Mouse (Mus musculus) CD4-positive, CD25-positive, alpha-beta regulatory T cell, adult 2 months (primary cell): ENCODE results near the gene Wars2.

ENCODE experiments used
- DNase-seq: peaks from one replicate; pipeline ENCODE4 v3.0.0-alpha.2; 2012; ENCODE audit warnings: low read depth, low spot score

Gene Wars2

DNA sequence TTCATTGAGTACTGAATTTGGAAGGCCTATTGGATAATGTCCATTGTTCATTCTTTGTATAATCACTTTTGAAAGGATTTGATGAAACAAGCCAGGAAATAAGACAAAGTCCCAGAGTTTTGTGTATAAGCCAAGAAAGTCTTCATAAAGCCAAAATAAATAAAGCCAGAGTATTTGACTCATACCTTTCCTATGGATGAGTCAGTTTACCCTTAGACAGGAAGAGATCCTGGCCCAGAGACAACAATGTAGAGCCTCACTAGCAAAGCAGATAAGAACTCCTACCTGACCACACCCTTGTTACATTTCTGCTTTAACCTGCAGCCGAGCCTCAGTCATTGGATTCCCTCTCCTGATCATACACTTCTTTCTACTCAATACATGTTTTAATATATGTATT, 47.2 kb downstream of the Wars2 start:
- no peak for DNase-seq

DNA sequence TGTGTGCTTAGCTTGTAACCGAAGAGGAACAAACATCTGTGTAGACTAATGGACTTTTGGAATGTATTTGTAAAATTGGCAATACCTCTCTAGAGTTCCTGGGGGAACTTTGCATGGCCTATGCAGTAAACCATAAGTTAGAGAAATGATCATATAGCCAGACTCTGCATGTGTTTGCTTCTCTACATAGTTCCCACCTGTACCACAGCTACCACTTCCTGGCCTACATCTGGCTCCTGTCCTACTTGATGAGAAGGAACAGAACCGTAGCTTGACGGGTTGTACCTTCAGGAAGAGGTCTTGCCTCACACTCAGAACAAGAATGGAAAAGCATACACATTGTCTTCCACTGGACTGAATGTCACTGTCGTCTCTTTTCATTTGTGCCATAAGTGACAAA, 52.7 kb downstream of the Wars2 start:
- DNase-seq = no peak

DNA sequence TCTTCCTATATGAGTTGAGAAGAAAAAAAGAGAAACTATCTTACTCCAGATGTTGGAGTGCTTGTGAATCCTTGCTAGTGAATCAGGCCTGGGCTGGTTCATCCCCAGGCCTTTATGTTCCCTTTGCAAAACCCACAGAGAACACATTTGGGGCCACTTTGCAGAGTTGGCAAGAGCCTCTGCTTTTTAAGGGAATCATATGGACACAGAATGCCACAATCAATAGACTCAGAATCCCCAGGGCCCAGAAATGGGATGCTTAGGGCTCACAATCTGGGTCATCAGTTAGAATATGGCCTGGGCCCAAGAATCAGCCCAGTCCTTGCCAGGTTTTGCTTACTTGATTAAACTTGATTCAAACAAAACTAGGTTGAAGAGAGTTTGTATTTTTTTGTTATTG, 62.5 kb downstream of the Wars2 start:
- no peak for DNase-seq

DNA sequence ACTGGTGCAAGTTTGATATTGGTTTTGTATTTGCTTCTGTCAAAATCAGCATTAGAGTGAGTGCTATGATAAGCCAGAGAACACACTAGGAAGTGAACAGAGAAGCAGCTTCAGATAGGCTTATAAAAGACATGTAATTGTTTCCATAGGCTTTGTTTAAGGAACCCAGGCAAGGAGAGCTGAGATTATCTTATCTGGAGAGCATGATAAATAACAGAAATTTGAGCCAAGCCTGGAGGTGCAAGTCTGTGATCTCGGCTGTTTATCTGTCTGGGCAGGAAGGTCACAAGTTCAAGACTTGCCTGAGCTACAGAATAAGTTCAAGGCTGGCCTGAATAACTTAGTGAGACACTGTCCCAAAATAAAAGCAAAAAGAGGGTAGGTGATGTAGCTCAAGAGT, 67.5 kb downstream of the Wars2 start:
- no peak for DNase-seq

DNA sequence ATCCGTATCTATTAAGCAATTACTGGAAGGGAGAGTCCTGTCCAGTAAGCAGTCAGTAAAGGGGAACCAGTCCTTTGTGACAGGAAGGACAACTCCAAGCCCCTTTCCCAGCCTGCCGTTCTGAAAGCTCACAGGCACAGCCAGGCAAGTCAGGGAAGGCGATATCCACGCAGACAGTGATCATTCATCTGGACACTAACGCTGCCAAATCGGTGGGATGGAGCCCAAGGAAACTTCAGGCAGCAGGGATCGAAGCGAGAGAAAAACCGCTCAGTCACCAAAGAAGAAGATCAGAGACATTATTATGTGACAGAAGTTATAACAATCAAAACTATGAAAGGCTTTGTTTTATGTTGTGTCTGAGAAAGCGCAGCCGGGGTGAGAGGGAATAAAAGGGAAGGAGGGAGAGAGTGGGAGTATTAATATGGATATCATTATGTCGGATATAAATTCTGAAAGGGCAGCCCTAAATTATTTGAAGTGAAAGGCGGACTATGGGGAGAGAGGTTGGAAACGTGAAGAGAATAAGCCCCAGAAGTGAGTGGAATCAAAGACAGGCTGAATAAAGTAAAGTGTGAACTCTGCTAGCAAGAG, 70.3 kb downstream of the Wars2 start:
- DNase-seq = no peak

DNA sequence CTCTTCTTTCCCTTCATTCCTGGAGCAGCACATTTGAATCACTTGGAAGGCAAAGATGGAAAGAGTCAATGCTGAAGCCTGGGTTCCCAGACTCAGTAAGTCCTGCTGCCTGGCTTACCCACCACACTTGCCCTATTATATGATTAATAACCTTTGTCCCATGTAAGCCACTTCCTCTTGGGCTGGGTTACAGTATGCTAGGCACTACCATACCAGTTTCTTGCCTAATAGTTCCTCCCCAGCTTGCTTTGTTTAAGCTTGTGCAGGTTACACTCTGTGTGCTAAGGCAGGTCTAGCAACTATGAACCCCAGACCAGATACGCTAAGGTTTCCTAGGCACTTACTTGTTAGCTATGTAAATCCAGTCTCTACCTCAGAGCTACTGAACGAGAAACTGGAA, 86.9 kb downstream of the Wars2 start:
- no peak for DNase-seq

DNA sequence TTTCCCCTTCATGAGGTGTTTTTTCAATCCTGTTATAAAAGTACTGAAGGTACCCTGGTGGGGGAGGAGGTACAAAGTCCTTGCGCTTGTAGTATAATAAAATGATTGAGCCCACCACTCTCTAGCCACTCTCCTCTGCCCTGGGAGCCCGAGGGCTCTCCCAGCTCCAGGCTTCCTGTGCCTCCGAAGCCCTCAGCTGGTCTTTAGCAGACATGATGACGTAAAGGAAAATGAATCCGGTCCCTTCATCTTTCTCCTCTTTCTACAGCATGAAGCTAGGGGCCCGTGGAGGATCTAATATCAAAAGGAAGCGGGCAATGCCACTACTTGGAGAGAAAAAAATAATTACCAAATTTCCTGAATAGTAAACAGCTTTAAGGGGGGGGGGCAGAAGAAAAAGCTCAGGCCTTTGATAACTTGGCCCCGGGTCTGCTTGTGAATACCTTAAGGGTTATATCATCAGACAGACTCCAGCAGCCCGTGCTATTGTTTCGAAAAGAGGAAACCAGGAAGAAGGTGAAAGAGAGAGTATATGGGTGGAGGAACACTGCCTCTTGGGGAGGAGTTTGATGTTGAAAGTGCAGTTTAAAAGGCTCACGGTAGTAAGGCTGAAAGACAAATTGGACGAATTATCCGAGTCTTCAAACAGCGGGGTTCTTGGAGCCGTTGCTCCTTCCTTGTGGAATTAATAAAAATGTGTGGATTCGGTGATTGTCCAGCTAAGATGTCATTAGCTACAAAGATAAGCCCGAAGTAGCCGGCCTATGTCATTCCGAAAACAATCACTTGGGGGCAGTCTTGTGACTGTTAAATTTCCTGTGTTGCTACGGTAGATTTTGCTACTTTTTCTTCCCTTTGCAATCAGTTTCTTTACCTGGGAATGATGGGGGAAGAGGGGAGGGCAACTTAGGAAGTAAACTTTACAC, 92.8 kb downstream of the Wars2 start:
- DNase-seq = peak; percentile 62

DNA sequence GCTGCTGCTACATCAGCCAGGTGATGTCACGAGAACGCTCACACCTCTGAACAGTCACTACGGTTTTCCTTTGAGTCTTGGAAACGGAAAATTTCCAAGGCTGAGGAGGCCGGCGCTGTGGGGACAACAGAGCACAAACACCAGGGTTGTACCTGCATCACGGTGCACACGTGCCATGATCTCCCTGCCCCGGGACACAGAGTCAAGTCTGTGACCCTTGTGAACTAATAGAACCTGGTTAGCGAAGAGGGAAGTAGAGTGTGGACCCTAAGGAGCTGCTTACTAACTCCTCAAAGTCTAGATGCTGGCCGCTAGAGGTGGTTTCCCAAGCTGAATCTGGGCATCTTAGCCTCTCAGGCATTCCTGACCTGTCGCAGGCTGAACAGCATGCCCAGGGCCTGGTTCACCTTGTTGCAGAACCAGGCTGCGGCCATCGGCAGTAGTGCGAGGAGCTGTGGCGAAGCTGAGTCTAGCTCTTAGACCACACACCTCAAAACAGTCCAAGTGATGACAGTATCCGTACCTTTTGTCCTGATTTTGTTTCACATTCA, 93.5 kb downstream of the Wars2 start:
- peak; percentile 12 for DNase-seq

DNA sequence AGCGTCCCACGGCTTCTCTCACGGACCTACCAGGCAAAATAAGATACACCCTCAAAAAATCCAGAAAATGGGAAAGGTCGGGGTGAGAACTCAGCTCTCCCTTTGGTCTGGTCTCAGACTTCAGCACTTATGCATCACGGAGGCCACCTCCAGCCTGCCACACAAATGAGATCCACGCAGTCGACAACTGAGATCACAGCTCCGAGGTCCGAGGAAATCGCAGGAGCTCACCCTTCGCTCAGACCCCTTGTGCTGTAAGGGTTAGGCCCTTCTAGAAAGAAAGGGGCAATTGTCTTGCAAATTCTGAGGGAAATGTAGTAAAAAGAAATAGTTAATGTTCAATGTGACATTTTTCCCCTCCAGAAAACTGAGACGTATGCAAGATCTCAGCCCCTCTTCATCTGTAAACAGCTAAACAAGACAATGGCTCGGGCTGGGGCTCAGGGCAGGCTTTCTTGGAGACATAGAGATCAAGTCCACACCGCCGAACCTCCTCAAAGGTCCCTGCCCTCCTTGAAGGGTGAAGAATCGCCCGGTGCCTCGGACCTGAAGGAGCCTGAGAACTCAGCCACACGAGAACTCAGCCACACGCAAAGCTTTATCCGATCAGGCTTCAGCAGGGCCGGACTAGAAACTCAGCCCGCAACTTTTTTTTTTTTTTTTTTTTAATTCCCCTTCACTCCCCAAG, 94.4 kb downstream of the Wars2 start:
- DNase-seq = no peak

DNA sequence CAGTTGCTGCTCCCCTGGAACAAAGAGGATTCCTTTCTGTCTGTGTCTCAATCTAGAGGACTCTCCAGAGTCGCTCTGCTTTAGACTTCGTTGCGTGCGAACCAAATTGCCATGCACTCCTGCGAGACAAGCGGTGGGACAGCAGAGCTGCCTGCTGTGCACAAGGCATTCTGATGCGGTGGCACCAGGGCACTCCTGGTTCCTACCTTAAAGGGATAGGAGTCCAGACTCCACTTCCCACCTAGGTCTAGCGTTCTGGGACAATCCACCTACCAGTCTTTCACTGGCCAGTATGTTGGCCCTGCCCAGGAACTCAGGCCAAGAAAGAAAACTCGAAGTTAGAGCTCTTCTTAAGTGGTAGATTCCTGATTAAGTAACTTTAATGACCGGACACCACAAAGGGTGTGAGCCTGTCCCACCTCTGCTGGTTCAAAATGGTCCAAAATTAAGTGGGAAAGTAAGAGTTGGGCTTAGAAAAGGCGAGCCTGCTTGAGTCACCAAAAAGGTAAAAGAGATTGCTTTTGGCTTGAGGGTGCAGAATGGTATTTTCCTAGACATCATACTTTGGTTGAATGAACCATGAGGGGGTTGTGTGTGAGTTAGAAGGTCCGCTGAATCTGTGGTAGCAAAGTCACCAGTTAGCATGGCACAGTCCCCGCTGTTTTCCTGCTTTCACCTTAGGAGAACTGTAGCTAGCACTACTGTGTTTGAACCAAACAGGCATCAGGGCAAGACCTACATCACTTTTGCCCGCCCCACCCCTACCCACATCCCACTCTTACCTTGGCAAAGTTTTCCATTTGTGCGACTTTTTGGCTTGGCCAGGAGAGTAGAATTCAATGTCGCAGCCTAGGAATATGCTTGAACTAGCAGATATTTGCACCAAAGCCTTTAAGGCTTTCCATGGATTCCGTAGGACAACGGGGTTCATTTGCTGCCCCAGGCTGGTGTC, 95.2 kb downstream of the Wars2 start:
- DNase-seq = no peak

DNA sequence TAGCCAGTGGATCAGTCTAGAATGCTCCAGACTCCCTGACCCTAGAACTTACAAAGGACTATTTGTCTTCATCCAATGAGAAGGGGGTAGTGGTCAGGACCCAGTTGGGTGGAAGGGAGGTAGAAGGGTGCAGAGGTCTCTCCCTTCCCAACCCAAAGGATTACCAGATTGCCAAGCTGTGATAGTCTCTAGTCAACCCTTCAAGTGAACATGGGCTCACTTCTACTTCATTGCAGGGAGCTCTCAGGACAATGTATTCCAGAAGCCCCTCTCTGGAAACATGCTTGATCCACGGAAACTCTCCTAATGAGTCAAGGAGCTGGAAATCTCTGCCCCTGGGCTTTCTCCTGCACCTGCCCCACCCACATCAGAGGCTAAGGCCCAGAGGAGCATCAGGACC, 97.8 kb downstream of the Wars2 start:
- DNase-seq = no peak

DNA sequence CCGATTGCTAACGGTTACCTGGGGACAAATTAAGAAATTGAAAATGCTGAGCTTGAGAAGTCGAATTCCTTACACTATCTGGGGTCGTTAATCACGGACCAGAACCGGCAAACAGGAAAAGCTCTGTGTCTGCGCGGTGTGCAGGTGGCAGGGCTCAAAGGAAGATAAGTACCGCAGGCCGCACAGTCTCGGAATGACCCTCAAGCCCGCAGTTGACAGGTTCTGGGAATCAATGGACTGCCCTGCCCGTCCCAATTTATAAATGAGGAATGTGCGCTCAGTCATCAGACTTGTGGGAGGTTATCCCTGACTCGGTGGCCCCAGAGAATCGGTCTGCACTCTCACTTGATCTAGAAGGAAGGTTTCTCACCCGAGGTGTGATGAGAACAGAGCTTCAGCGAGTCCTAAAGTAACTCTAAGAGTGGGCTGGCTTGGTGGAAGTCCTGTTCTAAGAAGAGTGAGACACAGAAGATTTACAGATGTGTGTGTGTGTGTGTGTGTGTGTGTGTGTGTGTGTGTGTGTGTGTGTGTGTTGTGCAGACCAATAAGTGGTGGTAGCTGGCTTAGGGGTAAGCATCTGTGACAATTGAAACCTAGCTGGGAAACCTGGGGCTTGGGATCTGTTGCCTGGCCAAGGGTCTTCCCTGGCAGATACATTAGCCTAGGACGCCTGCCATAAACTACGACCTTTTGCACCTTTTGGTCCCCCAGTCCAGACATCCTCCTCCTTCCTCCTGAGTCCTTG, 98.6 kb downstream of the Wars2 start:
- no peak for DNase-seq

DNA sequence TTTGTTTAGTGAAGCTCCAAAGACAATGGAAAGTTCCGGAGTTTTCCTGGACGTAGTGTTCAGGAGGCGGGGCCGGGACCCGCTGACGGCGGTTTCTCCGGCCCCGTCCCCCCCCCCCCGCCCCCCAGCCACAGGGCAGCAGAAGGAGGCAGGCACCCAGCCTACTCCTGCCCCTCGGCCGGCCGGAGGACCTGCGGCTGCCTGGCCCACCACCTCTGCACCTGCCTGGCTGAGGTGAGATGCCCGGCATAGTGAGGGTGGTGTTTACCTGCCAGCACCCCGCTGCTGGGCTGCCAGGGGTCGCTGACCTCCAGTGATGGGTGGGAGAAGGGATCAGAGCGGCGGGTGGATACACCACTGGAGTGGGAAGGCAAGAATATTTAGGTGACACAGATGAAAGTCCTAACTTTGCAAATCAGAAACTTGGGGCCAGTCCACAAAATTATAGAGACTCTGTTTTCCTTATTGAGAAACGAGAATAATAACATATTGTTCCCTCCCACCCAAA, 99.4 kb downstream of the Wars2 start, which contains the start of gene Tbx15:
TSS of gene Tbx15 (plus strand) at position 169 of the 508 bp plus-strand sequence.
- DNase-seq = no peak

DNA sequence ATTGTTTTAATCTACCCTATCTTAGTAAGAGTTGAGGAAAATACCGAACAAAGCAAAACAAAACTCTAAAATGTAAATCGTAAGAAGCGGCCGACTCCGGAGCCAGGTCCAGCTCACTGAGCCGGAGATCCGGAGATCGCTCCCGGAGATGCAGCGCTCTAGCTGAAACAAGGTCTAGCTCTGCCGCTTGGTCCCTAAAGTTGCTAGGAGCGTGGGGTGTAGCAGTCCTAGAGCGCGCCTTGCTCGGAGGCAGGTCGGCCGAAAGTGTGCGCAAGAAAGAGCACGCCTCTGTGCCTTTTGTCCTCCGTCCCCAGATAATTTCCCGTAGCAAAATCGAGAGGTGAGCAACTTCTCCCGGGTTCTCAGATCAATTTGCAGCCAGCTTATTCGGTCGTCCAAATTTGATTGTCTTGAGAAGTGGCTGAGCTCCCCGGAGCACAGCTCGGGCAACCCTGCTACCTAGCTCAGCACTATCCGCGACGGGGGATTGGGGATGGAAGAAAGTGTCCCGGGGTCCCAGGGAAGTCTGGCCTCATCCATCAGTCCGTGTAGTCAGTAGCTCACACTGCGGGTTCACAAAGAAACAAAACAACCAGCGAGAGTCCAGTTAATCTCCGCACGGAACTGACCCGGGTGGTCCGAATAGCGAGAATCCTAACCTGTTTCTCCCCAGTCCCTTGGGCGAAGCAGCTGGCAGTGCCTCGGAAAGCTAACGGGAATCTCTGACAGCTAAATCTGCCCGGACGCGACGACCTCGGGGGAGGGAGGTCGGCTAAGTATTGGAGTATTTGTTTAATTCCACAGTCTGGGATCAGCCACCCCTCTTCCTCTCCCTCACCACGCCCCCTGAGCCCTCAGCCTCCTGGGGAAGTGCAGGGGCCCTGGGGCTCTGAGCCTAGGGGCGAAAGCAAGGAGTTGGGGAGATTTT, 100.2 kb downstream of the Wars2 start:
- no peak for DNase-seq

DNA sequence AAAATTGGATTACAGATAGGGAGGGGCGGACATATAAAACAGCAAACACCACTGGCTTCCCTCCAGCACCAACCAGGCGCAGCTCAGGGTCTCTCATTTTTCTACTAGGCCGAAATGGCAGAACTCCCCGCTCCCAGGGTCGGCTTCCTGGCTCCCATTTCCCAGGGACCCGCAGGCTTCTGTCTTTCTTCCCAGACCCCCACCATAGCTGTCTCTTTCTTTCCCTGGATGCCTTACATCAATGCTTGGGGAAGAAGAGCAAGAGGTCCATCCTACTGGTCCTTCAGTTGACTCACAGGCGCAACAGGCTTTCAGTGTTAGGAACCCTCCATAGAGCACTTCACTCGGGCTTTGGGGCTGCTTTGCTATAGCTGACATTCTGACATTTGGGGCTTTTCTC, 101.6 kb downstream of the Wars2 start:
- no peak for DNase-seq

DNA sequence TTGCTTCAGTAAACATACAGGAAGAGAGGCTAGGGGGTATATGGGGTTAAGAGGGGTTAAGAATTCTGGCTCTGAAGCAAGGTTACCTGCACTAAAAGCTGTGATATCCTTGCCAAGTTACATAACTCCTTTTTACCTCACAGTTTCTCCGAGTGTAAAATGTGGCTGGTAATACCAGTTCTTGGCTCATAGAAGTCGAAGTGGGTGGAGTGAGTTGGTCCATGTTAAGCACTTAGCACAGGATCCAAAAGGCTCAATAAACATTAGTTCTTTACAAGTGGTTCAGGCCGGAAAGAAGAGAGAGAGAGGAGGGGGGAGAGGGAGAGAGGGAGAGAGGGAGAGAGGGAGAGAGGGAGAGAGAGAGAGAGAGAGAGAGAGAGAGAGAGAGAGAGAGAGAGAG, 104.5 kb downstream of the Wars2 start:
- DNase-seq = no peak

DNA sequence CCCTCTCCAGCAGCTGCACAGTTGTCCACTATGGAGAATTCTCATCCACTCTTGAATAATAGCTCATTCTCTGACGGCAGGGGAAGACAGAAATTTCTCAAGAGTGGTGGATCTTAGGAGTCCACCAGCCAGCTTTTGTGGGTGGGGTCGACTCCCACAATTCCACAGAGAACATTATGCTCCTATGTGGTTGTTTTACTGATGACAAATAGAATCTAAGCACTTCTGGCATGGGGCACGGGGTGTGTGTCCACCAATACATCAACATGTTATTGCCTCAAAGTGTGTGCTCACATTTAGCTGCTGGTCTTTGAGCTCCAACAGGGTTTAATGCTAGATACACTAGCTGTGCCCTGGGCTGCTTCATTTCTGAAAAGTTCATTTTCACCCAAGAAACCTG, 105.8 kb downstream of the Wars2 start:
- no peak for DNase-seq

DNA sequence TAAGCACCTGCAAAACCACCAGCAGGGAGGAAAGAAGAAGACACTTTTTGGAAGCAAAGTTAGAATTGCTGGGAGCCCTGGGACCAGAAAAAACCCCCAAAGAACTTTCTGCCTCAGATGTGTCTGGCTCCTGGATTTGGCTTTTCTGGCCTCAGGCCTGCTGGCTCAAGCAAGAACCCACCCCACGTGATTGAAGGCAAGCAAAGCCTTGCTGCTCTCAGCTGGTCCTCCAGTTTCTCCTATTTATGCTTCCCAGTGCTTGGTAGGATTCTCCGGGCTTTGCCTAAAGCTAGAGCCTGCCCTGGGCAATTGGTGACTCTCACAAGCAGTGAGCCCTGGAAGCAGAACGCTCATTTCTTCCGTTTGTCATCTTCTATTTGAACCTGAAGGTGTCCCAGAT, 106.7 kb downstream of the Wars2 start:
- no peak for DNase-seq
